In genomic region chr4:33478011-33478785, GRCm38 (mm10) we compare ENCODE assay signal across 24 mouse cellular contexts.
"Had no signal": no experiment of that assay in that cellular context is flagged by ENCODE, and none has a peak within 500 bp of the region (broad histone marks: within the 10 kb centered on the region; RNA-seq: fewer than 3 reads in every experiment).

No protein-coding gene starts in this region.

- DNase-seq: gastrocnemius, adult 2 months; gastrocnemius, postnatal 10 days; gastrocnemius, postnatal 25 days; heart, adult 2 months; heart, postnatal 10 days; heart, postnatal 4 days; kidney, adult 18-20 months; kidney, adult 8-10 months; kidney, postnatal 14 days; kidney, postnatal 36 days; layer of hippocampus, adult 9-11 months; layer of hippocampus, postnatal 36 days; left cerebral cortex, postnatal 4 days; liver had no signal

- H3K27ac ChIP-seq: gastrocnemius, adult 2 months; heart, adult 2 months; hindbrain, embryonic 10.5 days; hindbrain, embryonic 12.5 days; hindbrain, embryonic 14.5 days; intestine, embryonic 15.5 days; limb, embryonic 12.5 days had no signal

- H3K9ac ChIP-seq: hindbrain, embryonic 12.5 days; hindbrain, embryonic 14.5 days; intestine, embryonic 15.5 days; limb, embryonic 12.5 days had no signal

- H3K4me1 ChIP-seq: hindbrain, embryonic 12.5 days; intestine, embryonic 15.5 days had no signal

- ATAC-seq: forebrain, embryonic 16.5 days; hindbrain, embryonic 16.5 days; inflammation-experienced regulatory T-cells, adult 6 months; intestine, embryonic 15.5 days; intestine, postnatal 0 days had no signal

- H3K27me3 ChIP-seq: hindbrain, embryonic 12.5 days; intestine, embryonic 15.5 days; limb, embryonic 12.5 days had no signal

- H3K4me3 ChIP-seq: gastrocnemius, adult 2 months; heart, adult 2 months; hindbrain, embryonic 10.5 days; hindbrain, embryonic 12.5 days; intestine, embryonic 15.5 days; limb, embryonic 12.5 days had no signal

- H3K9me3 ChIP-seq: hindbrain, embryonic 10.5 days; hindbrain, embryonic 12.5 days; intestine, embryonic 15.5 days; limb, embryonic 12.5 days had no signal

- H3K36me3 ChIP-seq: hindbrain, embryonic 10.5 days; hindbrain, embryonic 12.5 days; intestine, embryonic 15.5 days; limb, embryonic 12.5 days had no signal

- H3K4me2 ChIP-seq: heart, embryonic 11.5 days; hindbrain, embryonic 12.5 days; hindbrain, embryonic 14.5 days; intestine, embryonic 15.5 days; limb, embryonic 12.5 days had no signal
